ENCODE assay signal across 8 mouse cellular contexts in the genomic region with DNA sequence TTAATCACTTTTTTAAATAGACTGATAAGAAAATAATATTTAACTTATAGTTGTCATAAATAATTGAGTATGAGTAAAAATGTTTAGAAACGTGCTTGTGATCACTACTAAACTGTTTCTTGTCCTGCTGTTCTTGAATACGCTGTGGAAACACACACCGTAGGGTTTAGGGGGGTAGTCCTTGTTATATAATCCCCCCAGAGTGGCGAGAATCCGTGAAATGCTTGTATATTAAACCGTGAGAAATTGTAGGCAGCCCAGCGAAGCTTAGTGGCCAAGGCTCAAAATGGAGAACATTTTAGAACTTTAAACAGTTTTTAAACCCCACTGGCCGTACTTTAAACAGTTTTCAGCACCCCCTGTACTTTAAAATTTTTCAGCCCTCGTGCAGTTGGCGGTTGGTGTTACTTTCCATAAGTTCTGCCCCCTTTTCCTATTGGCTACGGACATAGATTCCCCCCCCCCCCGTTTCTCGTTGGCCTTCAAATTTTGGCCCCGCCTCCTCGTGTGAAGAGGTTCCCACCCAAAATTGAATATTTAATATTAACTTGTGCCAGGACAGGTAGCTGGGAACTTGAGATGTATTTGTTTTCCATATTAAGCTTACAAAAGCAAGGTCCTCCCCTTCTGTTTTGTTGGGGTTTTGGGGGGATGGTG. TPM values are rescaled to one million over a fixed set of nuclear protein-coding genes. Genes with fewer than 3 reads are reported as not detected.
DNase-seq lines count a peak whose midpoint lies in the region; ATAC-seq lines count a peak whose summit lies in the region.

No protein-coding gene starts in this region.

- peak overlapping the region; percentile 43 for H3K4me3 ChIP-seq in forebrain, embryonic 14.5 days (ENCODE audit: low read depth, low read length)
- peak overlapping the region; percentile 69 for H3K4me3 ChIP-seq in liver, embryonic 16.5 days (ENCODE audit: low read depth, low read length)
- peak overlapping the region; percentile 46 for H3K4me3 ChIP-seq in neural tube, embryonic 12.5 days

- peak overlapping the region; percentile 83; the same call in 1 of the 2 replicates for H3K27ac ChIP-seq in forebrain, embryonic 14.5 days (ENCODE audit: low read depth, low read length)
- H3K27ac ChIP-seq in liver, embryonic 16.5 days (ENCODE audit: low read length), result peak overlapping the region; percentile 88
- H3K27ac ChIP-seq in neural tube, embryonic 12.5 days, result no peak overlapping the region

- peak overlapping the region; percentile 48 for H3K4me2 ChIP-seq in forebrain, embryonic 14.5 days (ENCODE audit: low read length)
- H3K4me2 ChIP-seq in liver, embryonic 16.5 days (ENCODE audit: low read depth, low read length), result peak overlapping the region; percentile 68
- peak overlapping the region; percentile 50 for H3K4me2 ChIP-seq in neural tube, embryonic 12.5 days (replicated peaks)

- intact Hi-C loops in left cerebral cortex, postnatal 4 days (cut with DNase I), result no loop called here

- peak; percentile 22 for DNase-seq in left cerebral cortex, postnatal 4 days
- no peak for DNase-seq in left cerebral cortex, adult 8-10 months (ENCODE audit: low spot score in 2 of 2)
- DNase-seq in c-Kit-positive CD71-negative TER-119-negative erythroid progenitor cells, embryonic 14.5 days (ENCODE audit: low read depth), result peak; percentile 32
- DNase-seq in forebrain, embryonic 14.5 days (ENCODE audit: low spot score), result peak; percentile 67
- no peak for DNase-seq in layer of hippocampus, adult 9-11 months

- H3K27me3 ChIP-seq in forebrain, embryonic 14.5 days (replicated peaks; ENCODE audit: control insufficient read depth, insufficient read depth, low read length), result no peaks in the 10 kb centered on the region
- H3K27me3 ChIP-seq in liver, embryonic 16.5 days (ENCODE audit: control insufficient read depth, insufficient read depth, low read depth, low read length), result no peaks in the 10 kb centered on the region
- H3K27me3 ChIP-seq in neural tube, embryonic 12.5 days (replicated peaks), result no peaks in the 10 kb centered on the region

- no peaks in the 10 kb centered on the region for H3K9me3 ChIP-seq in forebrain, embryonic 14.5 days (replicated peaks; ENCODE audit: control insufficient read depth, low read length)
- H3K9me3 ChIP-seq in liver, embryonic 16.5 days (replicated peaks; ENCODE audit: control insufficient read depth, low read length), result no peaks in the 10 kb centered on the region
- no peaks in the 10 kb centered on the region for H3K9me3 ChIP-seq in neural tube, embryonic 12.5 days

- no peaks in the 10 kb centered on the region for H3K4me1 ChIP-seq in forebrain, embryonic 14.5 days (ENCODE audit: control insufficient read depth, insufficient read depth, low read length)
- no peaks in the 10 kb centered on the region for H3K4me1 ChIP-seq in liver, embryonic 16.5 days (ENCODE audit: control insufficient read depth, low read depth, low read length)
- no peaks in the 10 kb centered on the region for H3K4me1 ChIP-seq in neural tube, embryonic 12.5 days

- peak; percentile 57 for ATAC-seq in forebrain, embryonic 14.5 days
- ATAC-seq in inflammation-experienced regulatory T-cells, adult 6 months, result peak; percentile 53
- peak; percentile 65 for ATAC-seq in liver, embryonic 16.5 days (ENCODE audit: low read depth)
- peak; percentile 59 for ATAC-seq in neural tube, embryonic 12.5 days (ENCODE audit: low FRiP score, low read depth)

- no peaks in the 10 kb centered on the region for H3K36me3 ChIP-seq in forebrain, embryonic 14.5 days (ENCODE audit: control insufficient read depth, insufficient read depth, low read length)
- no peaks in the 10 kb centered on the region for H3K36me3 ChIP-seq in liver, embryonic 16.5 days (ENCODE audit: control insufficient read depth, insufficient read depth)
- H3K36me3 ChIP-seq in neural tube, embryonic 12.5 days, result no peaks in the 10 kb centered on the region

- WGBS in forebrain, embryonic 14.5 days, result 34% methylated on average over 15 of the region's 15 CpGs
- 22% methylated on average over 15 of the region's 15 CpGs for WGBS in liver, embryonic 16.5 days (ENCODE audit: insufficient replicate concordance)
- WGBS in neural tube, embryonic 12.5 days, result 22% methylated on average over 15 of the region's 15 CpGs

- peak overlapping the region; percentile 52; the same call in 1 of the 2 replicates for H3K9ac ChIP-seq in forebrain, embryonic 14.5 days (ENCODE audit: low read length)
- peak overlapping the region; percentile 38 for H3K9ac ChIP-seq in liver, embryonic 16.5 days (ENCODE audit: low read depth, low read length)
- 0 out of 2 replicates have a peak overlapping the region, but pooled peaks have one; percentile 47 for H3K9ac ChIP-seq in neural tube, embryonic 12.5 days

RNA-seq across cellular contexts. Expression of gene Nxt2, which starts 1.0 kb away (rescaled TPM):
- 10 to 100 TPM; 11.4 to 12.4 TPM for total RNA-seq in left cerebral cortex, postnatal 4 days (2021)
- total RNA-seq in left cerebral cortex, adult 8-10 months (2022), result 10 to 100 TPM; 28.6 to 35.4 (median 33.9) TPM
- 27.0 and 28.0 TPM in 2 replicates for polyA plus RNA-seq in forebrain, embryonic 14.5 days (2014; fragmentation: Nextera tagmentation; extraction: Ambion mirVana)
- 10 to 100 TPM in 1 of 3 experiments, 1 to 10 TPM in 2; 6.5 to 11.0 (median 6.5) TPM for polyA plus RNA-seq in inflammation-experienced regulatory T-cells, adult 6 months (2017; shearing (Covaris generic))
- polyA plus RNA-seq in liver, embryonic 16.5 days (2015; fragmentation: Nextera tagmentation; extraction: Ambion mirVana), result 7.7 and 9.1 TPM in 2 replicates
- polyA plus RNA-seq in neural tube, embryonic 12.5 days (2016; fragmentation: Nextera tagmentation; extraction: Ambion mirVana), result 12.4 and 13.4 TPM in 2 replicates

RNA-seq across cellular contexts. Expression of gene Gucy2f, which starts 30.8 kb away (rescaled TPM):
- total RNA-seq in left cerebral cortex, postnatal 4 days (2021), result under 1 TPM; 0.46 to 0.66 TPM
- total RNA-seq in left cerebral cortex, adult 8-10 months (2022), result under 1 TPM; 0.38 to 0.83 (median 0.62) TPM
- polyA plus RNA-seq in forebrain, embryonic 14.5 days (2014; fragmentation: Nextera tagmentation; extraction: Ambion mirVana), result 0.08 and 0.09 TPM in 2 replicates
- polyA plus RNA-seq in inflammation-experienced regulatory T-cells, adult 6 months (2017; shearing (Covaris generic)), result under 1 TPM in 1 of 3 experiments, not detected in 2; 0.05 TPM
- not detected in 2 replicates for polyA plus RNA-seq in liver, embryonic 16.5 days (2015; fragmentation: Nextera tagmentation; extraction: Ambion mirVana)
- polyA plus RNA-seq in neural tube, embryonic 12.5 days (2016; fragmentation: Nextera tagmentation; extraction: Ambion mirVana), result 0.05 TPM in 1 of 2 replicates, not detected in the other

Comparison
In these comparisons a context has a peak if more than half of its experiments do, and no peak if none do; other contexts are left out.
1. DNase-seq: peak in left cerebral cortex, postnatal 4 days (single experiment), c-Kit-positive CD71-negative TER-119-negative erythroid progenitor cells, embryonic 14.5 days (single experiment) and forebrain, embryonic 14.5 days (single experiment); none in left cerebral cortex, adult 8-10 months (0 of 2) and layer of hippocampus, adult 9-11 months (single experiment).
2. Peak in every context shown above with its lines, with median percentiles within 50 percentile points of each other: ATAC-seq, H3K4me2 ChIP-seq, H3K4me3 ChIP-seq and H3K9ac ChIP-seq.